Mouse (Mus musculus): ENCODE data around the gene Spata9. TPM values are rescaled to one million over a fixed set of nuclear protein-coding genes. Genes with fewer than 3 reads are reported as not detected.

The Spata9 gene
- not detected for polyA plus RNA-seq (2015; fragmentation: Illumina TruSeq; extraction: RNeasy Lipid Tissue Mini Kit (QIAGEN cat#74804); ENCODE audit: insufficient read depth, low read depth, low replicate concordance)

DNA sequence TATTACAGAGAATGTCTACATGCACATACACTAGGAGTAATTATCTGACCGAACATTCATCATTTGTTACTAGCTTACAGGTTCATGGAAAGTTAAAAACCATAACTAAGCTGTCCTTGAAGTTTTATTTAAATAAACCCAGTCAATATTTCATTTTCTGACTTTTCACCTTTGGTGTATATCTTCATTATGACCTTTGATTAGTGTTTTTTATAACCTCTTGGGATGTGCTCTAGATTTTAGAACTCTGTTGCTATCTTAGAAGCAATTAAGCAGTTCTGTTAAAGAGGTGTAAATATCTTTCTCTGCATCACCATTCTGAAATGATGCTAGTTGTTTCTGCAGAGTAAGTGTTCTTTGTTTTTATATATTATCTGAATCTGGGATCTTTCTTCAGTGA lies at the start of gene Spata9:
Gene Spata9, plus strand, starts transcription at position 301 of the 400 bp plus-strand sequence.

GRCm38 (mm10) chr13:75943189-75944043 lies 23.5 kb upstream of the Spata9 start, which contains the start of gene Rhobtb3:
Gene Rhobtb3 (minus strand): TSS chr13:75943925.

DNA sequence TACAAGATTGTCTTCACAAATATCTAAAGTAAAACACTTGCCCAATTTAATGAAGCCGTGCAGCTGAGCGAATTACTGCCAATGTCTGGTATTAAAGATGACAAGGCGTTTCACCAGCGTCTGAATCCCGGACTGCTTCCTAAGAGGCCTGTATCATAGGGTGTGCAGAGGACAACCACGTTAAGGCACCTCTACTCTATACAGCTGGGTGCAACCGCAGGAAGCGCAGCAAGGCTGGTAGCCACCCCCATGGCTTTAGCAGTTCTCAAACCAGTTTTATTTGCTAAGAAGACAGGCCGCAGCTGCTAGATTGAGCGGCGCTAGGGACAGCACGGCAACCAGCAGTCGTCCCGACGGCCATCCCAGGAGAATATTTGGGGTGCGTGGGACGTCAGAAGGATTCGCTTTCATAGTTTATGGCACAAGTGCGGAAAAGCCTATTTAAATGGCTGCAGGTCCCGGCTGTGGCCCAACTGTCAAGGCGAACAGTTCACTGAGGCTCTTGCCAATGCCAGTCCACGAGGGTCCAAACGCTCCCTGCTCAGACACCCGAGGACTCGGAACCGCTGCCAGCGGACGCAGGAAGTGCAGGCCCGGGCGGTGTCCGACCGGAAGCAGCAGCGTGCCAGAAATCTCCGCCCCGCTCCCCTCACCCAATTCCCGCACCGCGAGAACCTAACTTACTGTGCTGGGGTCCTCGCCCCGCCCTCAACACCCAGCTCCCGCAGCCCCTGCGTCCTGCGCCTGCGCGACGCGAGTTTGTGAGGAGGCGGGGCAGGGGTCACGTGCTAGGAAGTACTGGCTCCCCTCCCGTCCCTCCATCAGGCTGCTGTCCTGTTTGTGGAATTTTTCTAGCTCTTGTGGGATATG lies 51.3 kb downstream of the Spata9 start, which contains the start of gene Rfesd:
Gene Rfesd, minus strand, starts transcription at position 746 of the 870 bp plus-strand sequence.

Other genes with a start within 250 kb of the Spata9 start
- 4.2 TPM for gene Glrx, start 127.3 kb upstream of the Spata9 start, polyA plus RNA-seq (2015; fragmentation: Illumina TruSeq; extraction: RNeasy Lipid Tissue Mini Kit (QIAGEN cat#74804); ENCODE audit: insufficient read depth, low read depth, low replicate concordance)
- gene Rhobtb3, start 23.2 kb upstream of the Spata9 start, polyA plus RNA-seq (2015; fragmentation: Illumina TruSeq; extraction: RNeasy Lipid Tissue Mini Kit (QIAGEN cat#74804); ENCODE audit: insufficient read depth, low read depth, low replicate concordance) = 1.5 TPM
- gene Rfesd, start 51.6 kb downstream of the Spata9 start, polyA plus RNA-seq (2015; fragmentation: Illumina TruSeq; extraction: RNeasy Lipid Tissue Mini Kit (QIAGEN cat#74804); ENCODE audit: insufficient read depth, low read depth, low replicate concordance) = 7.6 TPM
- gene Gpr150, start 89.8 kb downstream of the Spata9 start, polyA plus RNA-seq (2015; fragmentation: Illumina TruSeq; extraction: RNeasy Lipid Tissue Mini Kit (QIAGEN cat#74804); ENCODE audit: insufficient read depth, low read depth, low replicate concordance) = not detected
- 1.9 TPM for gene Arsk, start 131.5 kb downstream of the Spata9 start, polyA plus RNA-seq (2015; fragmentation: Illumina TruSeq; extraction: RNeasy Lipid Tissue Mini Kit (QIAGEN cat#74804); ENCODE audit: insufficient read depth, low read depth, low replicate concordance)
- 5.4 TPM for gene Ttc37, start 131.6 kb downstream of the Spata9 start, polyA plus RNA-seq (2015; fragmentation: Illumina TruSeq; extraction: RNeasy Lipid Tissue Mini Kit (QIAGEN cat#74804); ENCODE audit: insufficient read depth, low read depth, low replicate concordance)

Measured in pancreas, adult 10 weeks (tissue).